Mouse (Mus musculus): Measurements from ENCODE around the gene Ush1g.

The Ush1g gene

DNA sequence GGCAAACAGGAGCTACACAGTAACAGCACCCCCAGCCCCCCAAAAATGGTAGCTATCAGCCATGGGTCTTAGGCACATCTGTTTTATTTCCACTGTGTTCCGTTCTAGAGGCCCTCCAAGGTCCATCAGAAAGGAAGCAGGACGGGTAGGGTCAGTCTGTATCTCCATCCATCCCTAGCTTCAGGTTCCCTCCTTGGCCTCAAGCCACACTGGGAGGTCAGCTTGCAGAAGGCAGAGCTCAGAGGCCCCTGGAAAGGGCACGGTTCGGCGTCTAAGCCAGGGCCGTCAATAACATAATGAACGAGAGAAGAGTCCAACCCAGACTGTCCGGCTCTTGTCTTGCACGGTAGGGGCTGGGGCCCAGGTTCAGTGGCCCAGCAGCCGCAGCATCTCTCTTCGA is 53.9 kb downstream of the Ush1g start:
- no peak for DNase-seq

DNA sequence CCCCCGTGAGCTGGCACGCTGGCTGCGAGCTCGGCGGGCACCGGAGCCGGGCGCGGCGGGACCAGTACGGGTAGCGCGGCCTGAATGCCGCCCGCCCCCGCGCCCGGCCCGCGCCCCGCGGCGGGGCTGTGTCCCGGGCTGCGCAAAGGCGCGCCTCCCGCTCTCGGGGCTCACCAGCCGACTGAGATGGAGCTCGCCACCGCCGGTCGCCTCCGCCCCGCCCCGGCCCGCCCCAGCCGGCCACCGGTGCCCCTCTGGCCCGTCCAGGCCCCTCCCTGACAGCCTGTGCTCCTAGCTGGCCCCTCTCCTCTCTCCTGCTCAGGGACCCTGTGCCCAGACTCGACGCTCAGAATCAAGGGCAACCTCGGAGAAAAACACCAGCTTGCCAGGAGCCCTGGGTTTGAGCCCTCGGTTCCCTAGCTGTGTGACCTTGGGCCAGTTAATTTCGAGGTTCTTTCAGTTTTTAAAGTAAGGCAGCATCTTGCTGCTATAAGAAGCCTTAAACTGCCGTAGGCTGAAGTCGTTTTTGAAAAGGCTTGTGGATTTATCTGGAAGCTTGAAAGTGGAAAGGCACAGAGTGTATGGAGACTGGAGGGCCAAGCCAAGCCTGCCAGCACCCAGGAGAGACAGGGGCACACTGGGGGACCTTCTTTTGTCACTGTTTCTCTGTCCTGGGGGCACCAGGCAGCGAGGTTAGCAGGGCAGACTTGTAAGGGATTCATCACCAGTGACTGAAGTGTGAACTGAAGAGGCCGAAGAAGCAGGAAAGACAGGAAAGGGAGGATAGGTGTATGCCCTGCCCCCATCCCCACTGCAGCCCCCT is 54.6 kb downstream of the Ush1g start, which contains the start of gene Grin2c:
TSS of gene Grin2c (minus strand) at position 183 of the 823 bp plus-strand sequence.
- no peak for DNase-seq

DNA sequence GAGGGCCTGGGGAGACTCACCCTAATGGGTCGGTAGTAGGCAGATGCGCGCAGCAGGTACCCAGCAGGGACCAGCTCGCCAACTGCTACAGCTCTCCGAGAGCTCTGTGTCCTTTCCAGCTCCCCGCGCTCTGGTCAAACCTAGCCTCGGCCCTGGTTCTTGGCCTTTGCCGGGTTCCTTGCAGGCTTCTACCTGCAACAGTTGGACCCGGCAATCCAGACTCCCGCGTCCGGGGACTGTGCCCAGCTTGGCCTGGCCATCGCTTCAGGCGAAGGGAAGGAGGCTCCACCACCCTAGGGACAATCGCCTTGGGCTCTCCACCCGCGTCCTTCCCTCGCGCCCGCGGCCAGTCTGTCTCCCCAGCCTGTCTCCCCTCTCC is 55.5 kb downstream of the Ush1g start:
- no peak for DNase-seq

DNA sequence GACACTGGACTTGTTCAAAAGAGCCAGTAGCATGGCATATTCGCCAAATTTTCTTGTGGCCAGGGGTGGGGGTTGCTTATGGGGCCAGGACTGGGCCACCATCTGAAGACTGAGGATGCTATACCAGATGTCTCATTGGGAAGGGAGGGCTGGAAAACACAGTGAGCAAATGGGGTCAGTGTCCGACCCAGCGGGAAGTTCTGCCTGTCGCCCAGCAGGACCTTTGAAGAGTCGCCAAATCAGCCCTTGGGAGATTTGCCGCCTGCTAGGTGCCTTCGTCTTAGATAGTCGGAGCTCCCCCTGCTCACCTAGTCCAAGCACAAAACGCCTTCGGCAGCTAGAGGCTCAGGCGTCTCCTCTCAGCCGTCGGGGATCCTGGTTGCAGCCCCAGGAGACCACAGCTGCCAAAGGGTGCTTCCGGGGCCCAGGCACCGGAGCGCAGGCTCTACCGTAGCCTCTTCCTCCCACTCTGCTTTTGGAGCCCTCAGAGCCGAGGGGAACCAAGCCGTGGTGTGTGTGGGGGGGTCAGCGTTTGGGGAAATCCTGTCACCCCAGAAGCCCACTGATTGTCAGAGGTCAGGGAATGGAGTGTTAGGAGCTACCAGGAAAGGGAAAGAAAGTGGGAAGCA is 56.0 kb downstream of the Ush1g start:
- DNase-seq = no peak

Data from liver (tissue).